Mouse (Mus musculus): Measurements from ENCODE around the gene Angptl8.

The Angptl8 gene

GRCm38 (mm10) chr9:21816716-21817305 lies 18.5 kb upstream of the Angptl8 start:
- DNase-seq (ENCODE audit: low spot score), result peak; percentile 13

DNA sequence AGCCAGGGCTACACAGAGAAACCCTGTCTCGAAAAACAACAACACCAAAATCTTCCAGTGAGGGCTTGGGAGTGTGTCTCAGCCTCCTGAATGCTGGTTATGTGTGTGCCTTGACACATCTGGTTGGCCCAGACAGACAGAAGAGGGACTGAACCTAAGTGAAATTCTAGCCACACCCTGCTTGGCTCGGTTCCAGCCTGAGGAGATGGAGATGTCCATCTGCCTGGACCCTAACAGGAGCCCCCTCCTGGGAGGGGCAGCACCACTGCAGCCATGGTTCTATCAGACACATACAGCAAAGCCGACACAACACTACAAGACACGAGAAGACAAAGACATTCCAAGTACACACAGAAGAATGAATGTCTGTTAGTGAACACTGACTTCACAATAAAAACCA lies 17.2 kb upstream of the Angptl8 start:
- no peak for DNase-seq (ENCODE audit: low spot score)

DNA sequence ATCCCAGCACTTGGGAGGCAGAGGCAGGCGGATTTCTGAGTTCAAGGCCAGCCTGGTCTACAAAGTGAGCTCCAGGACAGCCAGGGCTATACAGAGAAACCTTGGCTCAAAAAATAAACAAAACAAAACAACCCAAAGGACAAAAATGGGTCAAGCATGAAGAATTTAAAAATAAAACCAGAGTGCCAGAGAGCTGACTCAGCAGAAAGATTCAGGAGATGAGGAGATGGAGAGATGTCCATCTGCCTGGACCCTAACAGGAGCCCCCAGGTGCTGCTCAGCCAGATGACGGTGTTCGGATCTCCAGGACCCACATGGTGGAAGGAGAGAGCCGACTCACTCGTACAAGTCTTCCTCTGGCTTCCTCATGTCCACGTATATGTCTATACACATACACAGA lies 16.7 kb upstream of the Angptl8 start:
- no peak for DNase-seq (ENCODE audit: low spot score)

DNA sequence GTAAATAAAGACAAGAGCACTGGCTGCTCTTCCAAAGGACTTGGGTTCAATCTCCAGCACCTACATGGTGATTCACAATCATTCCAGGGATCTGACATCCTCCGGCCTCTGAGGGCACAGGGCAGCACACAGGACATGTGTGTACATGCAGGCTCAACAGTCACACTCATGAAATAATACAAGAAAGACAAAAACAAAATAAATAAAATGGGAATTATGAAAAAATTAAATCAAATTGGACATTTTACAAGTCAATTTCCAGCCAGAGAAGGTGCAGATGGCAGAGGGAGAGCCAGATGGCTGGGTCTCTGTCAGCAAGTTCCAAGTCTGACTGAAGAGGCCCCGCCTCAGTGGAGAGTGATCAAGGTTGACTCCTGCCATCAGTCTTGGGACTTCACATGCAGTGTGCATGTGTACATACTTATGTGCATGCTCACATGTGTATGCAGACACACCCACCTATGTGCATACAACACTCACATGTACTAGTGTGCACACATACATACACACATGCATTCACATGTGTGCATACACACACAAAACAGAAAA lies 16.1 kb upstream of the Angptl8 start:
- DNase-seq (ENCODE audit: low spot score), result no peak

- DNase-seq (ENCODE audit: low spot score), result no peak
Measured at GRCm38 (mm10) chr9:21820183-21820582, 15.1 kb upstream of the Angptl8 start.

- no peak for DNase-seq (ENCODE audit: low spot score)
Measured at GRCm38 (mm10) chr9:21822686-21823085, 12.6 kb upstream of the Angptl8 start.

- no peak for DNase-seq (ENCODE audit: low spot score)
Measured at GRCm38 (mm10) chr9:21823957-21824356, 11.4 kb upstream of the Angptl8 start.

GRCm38 (mm10) chr9:21824366-21824765 lies 10.9 kb upstream of the Angptl8 start:
- no peak for DNase-seq (ENCODE audit: low spot score)

DNA sequence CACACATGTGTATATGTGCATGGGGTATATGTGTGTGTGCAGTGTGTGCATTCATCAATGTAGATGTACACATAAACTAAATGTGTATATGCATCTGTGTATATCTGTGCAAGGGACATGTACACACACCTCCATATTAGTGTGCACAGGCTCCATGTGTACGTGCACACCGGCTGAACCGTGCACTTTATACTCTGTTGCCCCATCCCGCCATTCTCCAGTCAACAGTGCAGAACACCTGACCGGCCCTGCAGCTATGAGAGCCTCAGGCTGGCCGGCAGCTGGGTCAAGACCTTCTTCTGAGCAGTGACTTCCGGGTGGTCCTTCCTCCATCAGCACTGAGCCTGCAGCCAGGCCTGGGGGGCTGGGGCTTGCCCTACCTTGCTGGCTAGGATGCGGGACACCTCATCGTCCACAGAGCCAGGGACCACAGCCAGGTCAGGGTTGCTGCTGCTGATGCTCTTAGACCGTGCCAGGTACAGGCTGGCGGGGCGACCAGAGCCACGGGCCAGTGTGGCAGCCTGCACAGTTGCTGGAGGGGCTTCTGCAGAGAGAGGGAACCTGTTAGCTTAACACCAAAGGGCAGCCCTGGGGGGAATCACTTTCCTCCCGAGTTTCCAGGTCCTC lies 5.4 kb upstream of the Angptl8 start:
- DNase-seq (ENCODE audit: low spot score), result no peak

DNA sequence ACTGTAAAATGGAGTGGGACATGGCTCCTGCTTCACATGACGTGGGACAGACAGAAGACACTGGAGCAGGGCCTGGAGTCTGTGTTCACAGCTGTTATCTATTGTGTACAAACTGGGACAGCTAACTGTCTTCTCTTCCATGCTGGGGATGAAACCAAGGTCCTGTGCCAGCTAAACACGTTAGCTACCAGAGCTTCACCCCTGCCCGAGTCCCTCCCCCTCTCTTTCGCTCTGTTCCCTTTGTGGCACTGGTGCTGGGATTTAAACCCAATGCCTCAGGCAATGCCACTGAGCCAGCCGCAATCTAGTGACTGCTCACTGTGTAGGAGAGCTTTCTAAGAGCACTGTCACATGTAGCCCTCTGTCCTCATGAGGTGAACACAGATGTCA lies 4.9 kb upstream of the Angptl8 start:
- no peak for DNase-seq (ENCODE audit: low spot score)

DNA sequence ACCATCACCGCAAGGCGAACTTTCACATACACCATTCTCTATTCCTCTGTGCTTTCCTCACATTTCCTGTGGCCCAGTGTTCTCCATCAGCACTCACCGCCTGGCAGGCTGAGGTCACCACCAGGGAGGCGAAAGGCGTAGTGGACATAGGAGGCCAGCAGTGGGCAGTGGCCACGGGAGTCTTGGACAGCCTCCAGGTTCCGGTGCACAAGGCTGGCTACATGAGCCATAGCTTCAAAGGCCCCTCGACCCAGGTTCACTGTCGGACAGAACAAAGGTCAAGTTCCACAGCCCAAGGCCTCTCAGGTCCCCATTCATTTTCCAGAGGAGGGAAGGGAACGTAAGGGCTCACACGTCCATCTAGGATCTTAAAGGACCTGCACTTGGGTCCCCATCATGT lies 4.4 kb upstream of the Angptl8 start:
- no peak for DNase-seq (ENCODE audit: low spot score)

DNA sequence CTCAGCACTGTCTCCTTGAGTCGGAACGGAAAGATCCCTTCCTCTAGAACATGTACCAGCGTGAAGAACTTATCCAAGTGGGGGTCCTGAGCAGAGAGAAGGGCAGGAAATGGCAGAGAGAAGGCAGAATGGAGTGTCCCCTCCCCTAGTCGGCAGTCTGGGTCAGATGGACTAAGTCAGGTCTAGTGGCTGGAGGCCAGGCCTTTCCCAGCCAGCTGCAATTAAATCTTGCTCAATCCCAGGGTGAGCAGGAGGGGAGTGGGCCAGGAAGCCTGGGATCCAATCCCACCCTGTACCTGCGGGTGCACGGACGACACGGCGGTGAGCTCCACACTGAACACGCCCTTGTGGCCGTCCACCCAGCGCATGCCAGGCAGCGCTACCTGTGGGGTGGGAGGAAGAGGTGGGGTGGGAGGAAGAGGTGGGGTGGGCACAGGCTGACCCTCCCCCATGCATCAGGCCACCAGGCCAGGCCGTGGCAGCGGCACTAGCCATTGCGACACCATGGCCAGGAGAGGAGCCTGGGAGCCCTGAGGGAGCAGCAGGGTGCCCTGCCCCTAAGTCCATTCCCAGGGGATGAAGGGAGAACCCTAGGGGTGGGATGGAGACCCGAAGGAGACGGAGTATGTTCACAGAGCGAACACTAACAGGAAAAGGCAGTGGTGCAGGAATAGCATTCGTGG lies 3.6 kb upstream of the Angptl8 start:
- no peak for DNase-seq (ENCODE audit: low spot score)

GRCm38 (mm10) chr9:21837690-21838089 lies 2.4 kb downstream of the Angptl8 start:
- DNase-seq (ENCODE audit: low spot score), result no peak

GRCm38 (mm10) chr9:21840115-21840787 lies 4.9 kb downstream of the Angptl8 start:
- DNase-seq (ENCODE audit: low spot score), result peak; percentile 72

- DNase-seq (ENCODE audit: low spot score), result no peak
Measured at GRCm38 (mm10) chr9:21841340-21841739, 6.0 kb downstream of the Angptl8 start.

DNA sequence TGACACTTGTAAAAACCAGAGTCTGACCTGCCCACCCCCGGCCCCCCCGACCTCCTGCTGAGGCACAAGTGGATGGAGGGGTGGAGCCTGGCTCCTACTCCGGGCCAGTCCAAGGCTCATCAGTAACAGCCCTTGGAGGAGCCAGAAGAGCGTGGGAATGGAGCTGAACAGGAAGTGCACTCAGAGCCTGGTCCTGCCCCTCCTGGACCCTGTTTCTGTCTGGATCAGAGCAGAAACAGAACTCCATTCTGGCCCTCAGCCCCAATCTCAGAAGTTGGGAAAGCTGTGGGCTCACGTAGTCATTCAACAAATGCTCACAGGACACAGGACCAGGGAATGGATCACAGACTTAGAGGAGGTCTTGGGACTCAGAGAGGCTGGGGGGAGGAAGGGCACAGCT lies 7.1 kb downstream of the Angptl8 start:
- DNase-seq (ENCODE audit: low spot score), result no peak

- no peak for DNase-seq (ENCODE audit: low spot score)
Measured at GRCm38 (mm10) chr9:21843086-21843485, 7.8 kb downstream of the Angptl8 start.

DNA sequence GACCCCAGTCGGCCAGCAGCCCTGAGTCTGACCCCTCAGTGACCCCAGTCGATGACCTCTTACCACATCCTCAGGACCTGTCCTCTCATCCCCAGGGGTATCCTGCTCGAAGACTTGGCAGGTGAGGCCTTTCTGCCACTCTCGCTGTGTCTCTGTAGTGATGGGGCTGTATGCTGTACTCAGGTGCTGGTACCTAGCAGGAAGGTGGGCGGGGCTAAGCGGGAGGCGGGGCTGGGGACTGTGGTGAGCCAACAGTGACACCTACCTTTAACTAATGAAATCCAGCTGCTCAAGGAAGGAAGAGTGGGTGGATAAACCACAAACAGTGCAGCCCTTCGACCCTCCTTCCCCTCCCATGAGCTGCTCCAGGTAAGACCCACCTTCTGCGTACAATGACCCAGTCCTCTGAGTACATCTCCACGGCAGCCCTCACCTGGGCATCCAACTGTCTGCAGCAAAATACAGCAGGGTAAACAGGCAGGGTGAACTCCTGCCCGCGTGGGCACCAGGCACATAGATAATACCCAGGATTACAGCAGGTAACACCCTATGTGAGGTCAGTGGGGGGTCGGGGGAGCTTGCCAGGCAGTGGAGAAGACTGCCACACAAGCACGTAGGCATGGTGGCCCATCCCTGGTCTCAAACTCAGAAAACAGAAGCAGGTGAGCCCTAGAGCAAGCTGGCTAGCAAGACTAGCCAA lies 10.2 kb downstream of the Angptl8 start:
- DNase-seq (ENCODE audit: low spot score), result no peak

DNA sequence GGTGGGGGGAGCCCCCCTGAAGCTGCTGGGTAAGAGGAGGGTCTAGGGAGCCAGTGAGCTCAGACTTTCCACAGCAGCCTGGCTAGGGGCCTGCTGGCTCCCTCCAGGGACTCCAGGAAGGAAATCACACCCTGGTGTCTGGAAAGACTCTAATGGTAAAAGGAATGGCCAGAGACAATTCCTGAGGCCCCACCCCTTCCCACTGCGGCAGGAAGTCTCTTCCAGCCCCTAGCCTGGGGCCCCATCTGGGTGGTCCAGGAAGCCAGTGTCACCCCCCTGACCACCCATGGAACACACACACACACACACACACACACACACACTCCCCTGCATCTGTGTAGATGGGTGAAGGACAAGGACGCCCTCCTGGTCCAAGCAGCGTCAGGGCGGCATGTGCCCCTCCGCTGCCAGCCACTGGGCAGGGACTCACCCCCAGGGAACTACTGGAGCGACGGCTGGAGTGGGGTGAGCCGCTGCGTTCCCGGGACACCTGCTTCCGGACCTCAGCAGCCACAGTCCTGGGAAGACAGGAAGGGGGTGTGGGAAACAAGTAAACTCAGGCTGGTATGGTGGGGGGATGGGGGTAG lies 11.5 kb downstream of the Angptl8 start:
- DNase-seq (ENCODE audit: low spot score), result no peak

DNA sequence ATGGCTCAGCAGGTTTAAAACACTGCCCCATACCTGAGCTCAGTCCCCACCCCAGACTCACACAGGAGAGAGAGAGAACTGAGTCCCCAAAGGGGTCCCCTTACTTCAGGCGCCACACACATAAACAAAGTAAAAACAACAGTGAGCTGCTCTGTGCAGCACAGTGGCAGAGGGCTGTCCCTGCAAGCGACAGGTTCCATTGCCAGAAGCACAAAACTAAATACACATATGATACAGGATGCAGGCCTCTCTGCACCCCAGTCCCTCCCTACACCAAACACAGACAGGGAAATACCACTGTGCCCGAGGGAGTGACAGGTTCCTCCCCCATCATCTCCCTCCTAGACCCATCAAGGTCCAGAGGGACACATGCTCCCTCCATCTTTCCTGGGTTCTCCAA lies 12.1 kb downstream of the Angptl8 start:
- DNase-seq (ENCODE audit: low spot score), result no peak

DNA sequence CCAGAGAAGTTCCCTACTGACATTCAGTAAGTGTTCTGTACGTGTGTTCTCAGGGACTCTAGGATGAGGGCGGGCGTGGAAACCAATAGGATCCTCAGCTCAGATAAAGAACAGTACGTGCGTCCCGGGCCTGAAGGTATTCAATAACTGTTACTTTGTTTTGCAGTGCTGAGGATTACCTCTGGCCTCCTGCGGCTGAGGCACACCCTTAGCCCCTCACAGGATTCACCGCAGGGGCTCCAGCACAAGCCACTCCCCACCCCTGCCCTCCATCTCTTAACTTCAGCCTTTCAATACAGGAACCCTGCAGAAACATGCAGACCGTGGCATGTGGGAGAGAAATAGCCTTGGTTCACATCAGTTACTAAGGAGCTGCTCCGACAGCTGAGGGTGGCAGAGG lies 12.6 kb downstream of the Angptl8 start:
- DNase-seq (ENCODE audit: low spot score), result no peak

Data from retina, embryonic 14.5 days (tissue).